Mouse (Mus musculus) right cerebral cortex, adult 2 months (tissue): ENCODE data around the gene Tmed9.
"Not testable (repeated sequence)": the region's sequence is repeated elsewhere in the genome, so short reads cannot be mapped to it uniquely, and the experiment has no call there.

Source experiments
- DNase-seq, 2 experiments: peaks; one replicate each; pipeline ENCODE4 v3.0.0; 2021 to 2022; ENCODE audit warnings: low spot score in 2 of 2

Tmed9 gene

GRCm38 (mm10) chr13:55607624-55608006, 34.1 kb downstream of the Tmed9 start:
- DNase-seq = no peak

GRCm38 (mm10) chr13:55611996-55612395, 38.5 kb downstream of the Tmed9 start:
- DNase-seq = no peak

- no peak for DNase-seq
These were observed 39.9 kb downstream of the Tmed9 start for GRCm38 (mm10) chr13:55613471-55613870.

- DNase-seq = no peak
These were observed 45.8 kb downstream of the Tmed9 start for GRCm38 (mm10) chr13:55619328-55619727.

GRCm38 (mm10) chr13:55620275-55620674, 46.7 kb downstream of the Tmed9 start:
- DNase-seq = no peak

GRCm38 (mm10) chr13:55622156-55622648, 48.7 kb downstream of the Tmed9 start:
- not testable (repeated sequence) for DNase-seq

- DNase-seq = peak; percentile 83 to 91
These were observed 49.4 kb downstream of the Tmed9 start, which contains the start of gene Caml for GRCm38 (mm10) chr13:55622649-55623541. TSS of gene Caml (plus strand) at chr13:55623005.

GRCm38 (mm10) chr13:55634639-55635127, 61.2 kb downstream of the Tmed9 start, which contains the start of gene Ddx46:
TSS of gene Ddx46 (plus strand) at chr13:55635027.
- peak; percentile 87 to 90 for DNase-seq

- no peak for DNase-seq
These were observed 61.6 kb downstream of the Tmed9 start for GRCm38 (mm10) chr13:55635146-55635571.

GRCm38 (mm10) chr13:55636185-55636983, 62.9 kb downstream of the Tmed9 start:
- no peak for DNase-seq

- DNase-seq = peak; percentile 83 to 86
These were observed 66.9 kb downstream of the Tmed9 start for GRCm38 (mm10) chr13:55640480-55640879.

GRCm38 (mm10) chr13:55644525-55644924, 71.0 kb downstream of the Tmed9 start:
- peak in 1 of 2 experiments; percentile 9 for DNase-seq
